Mouse (Mus musculus): Measurements from ENCODE around the gene Gm10428. TPM values are rescaled to one million over a fixed set of nuclear protein-coding genes. Genes with fewer than 3 reads are reported as not detected.

Gm10428 gene
- polyA plus RNA-seq, 1 experiment from 2014 or later = not detected

Other genes starting within 250 kb of the Gm10428 start
- gene Cenpv, start 213.8 kb upstream of the Gm10428 start, polyA plus RNA-seq (2014; fragmentation: Nextera tagmentation; extraction: Ambion mirVana) = 34.3 and 38.4 TPM in 2 replicates
- gene Ubb, start 201.9 kb upstream of the Gm10428 start, polyA plus RNA-seq (2014; fragmentation: Nextera tagmentation; extraction: Ambion mirVana) = 2,001 and 2,023 TPM in 2 replicates
- 9.7 and 10.9 TPM in 2 replicates for gene Trpv2, start 178.6 kb upstream of the Gm10428 start, polyA plus RNA-seq (2014; fragmentation: Nextera tagmentation; extraction: Ambion mirVana)
- 6.7 and 8.1 TPM in 2 replicates for gene Lrrc75a, start 104.6 kb upstream of the Gm10428 start, polyA plus RNA-seq (2014; fragmentation: Nextera tagmentation; extraction: Ambion mirVana)
- 25.7 and 26.1 TPM in 2 replicates for gene Mmgt2, start 104.4 kb upstream of the Gm10428 start, polyA plus RNA-seq (2014; fragmentation: Nextera tagmentation; extraction: Ambion mirVana)
- gene Zfp287, start 21.2 kb upstream of the Gm10428 start, polyA plus RNA-seq (2014; fragmentation: Nextera tagmentation; extraction: Ambion mirVana) = 2.6 TPM in 2 replicates
- gene Zfp286, start 36.4 kb downstream of the Gm10428 start, polyA plus RNA-seq (2014; fragmentation: Nextera tagmentation; extraction: Ambion mirVana) = 8.3 and 8.6 TPM in 2 replicates
- 2.2 and 3.1 TPM in 2 replicates for gene Trim16, start 67.1 kb downstream of the Gm10428 start, polyA plus RNA-seq (2014; fragmentation: Nextera tagmentation; extraction: Ambion mirVana)
- 0.10 and 0.15 TPM in 2 replicates for gene Fbxw10, start 94.0 kb downstream of the Gm10428 start, polyA plus RNA-seq (2014; fragmentation: Nextera tagmentation; extraction: Ambion mirVana)
- gene Tvp23b, start 126.4 kb downstream of the Gm10428 start, polyA plus RNA-seq (2014; fragmentation: Nextera tagmentation; extraction: Ambion mirVana) = 49.1 and 53.7 TPM in 2 replicates
- gene Cdrt4, start 198.1 kb downstream of the Gm10428 start, polyA plus RNA-seq (2014; fragmentation: Nextera tagmentation; extraction: Ambion mirVana) = 0.26 TPM in 1 of 2 replicates, not detected in the other